Mouse (Mus musculus) hindbrain, embryonic 15.5 days (tissue): ENCODE data around the gene Tango6. TPM values are rescaled to one million over a fixed set of nuclear protein-coding genes. Genes with fewer than 3 reads are reported as not detected.
"Not testable (repeated sequence)": the region's sequence is repeated elsewhere in the genome, so short reads cannot be mapped to it uniquely, and the experiment has no call there.

ENCODE experiments used
- ATAC-seq: fragments of 200-750 bp; cut with Nextera tagmentation; 2 replicates; pipeline ENCODE4 v1.8.0; 2017; ENCODE audit warnings: low read depth, moderate number of reproducible peaks, moderate TSS enrichment; ENCODE audit not compliant: low FRiP score
- H3K27ac ChIP-seq: fragments of 300-500 bp; sonication (generic); replicated peaks from 2 replicates; pipeline ENCODE4 v1.5.1; 2015; ENCODE audit warnings: mild to moderate bottlenecking, inconsistent platforms
- H3K27me3 ChIP-seq: fragments of 300-500 bp; sonication (generic); 2 replicates; pipeline ENCODE4 v1.6.1; 2015; ENCODE audit warnings: control low read depth, inconsistent platforms
- H3K36me3 ChIP-seq: fragments of 300-500 bp; sonication (generic); 2 replicates; pipeline ENCODE4 v1.6.1; 2015; ENCODE audit warnings: control low read depth, inconsistent platforms
- H3K4me1 ChIP-seq: fragments of 300-500 bp; sonication (generic); replicated peaks from 2 replicates; pipeline ENCODE4 v1.6.1; 2015; ENCODE audit warnings: control low read depth, inconsistent platforms
- H3K4me2 ChIP-seq: fragments of 300-500 bp; sonication (generic); 2 replicates; pipeline ENCODE4 v1.6.1; 2015; ENCODE audit warnings: moderate library complexity, mild to moderate bottlenecking, inconsistent platforms
- H3K4me3 ChIP-seq: fragments of 300-500 bp; sonication (generic); 2 replicates; pipeline ENCODE4 v1.5.1; 2015; ENCODE audit warnings: mild to moderate bottlenecking, inconsistent platforms
- H3K9ac ChIP-seq: fragments of 300-500 bp; sonication (generic); 2 replicates; pipeline ENCODE4 v1.6.1; 2015; ENCODE audit warnings: inconsistent platforms
- H3K9me3 ChIP-seq: fragments of 300-500 bp; sonication (generic); 2 replicates; pipeline ENCODE4 v1.6.1; 2016; ENCODE audit warnings: control low read depth, inconsistent platforms
- WGBS: fragments of 180-500 bp; shearing (Covaris S2); methylation state at CpG from one replicate; pipeline ENCODE4 v1.1.7; 2015; 5-methylcytosine and 5-hydroxymethylcytosine counted together
- polyA plus RNA-seq: library from polyadenylated mRNA; unstranded; fragments of >200 nt; fragmentation: Nextera tagmentation; extraction: Ambion mirVana; gene quantifications from 2 replicates; pipeline ENCODE4 v1.2.1, GENCODE M21; 2015

The Tango6 gene
- polyA plus RNA-seq, 1 experiment from 2014 or later, result 6.5 TPM

GRCm38 (mm10) chr8:106765570-106765969 lies 82.7 kb downstream of the Tango6 start:
- no peak for ATAC-seq
- Histone ChIP-seq H3K27ac (no peak overlapping the region), H3K4me2 (no peak overlapping the region), H3K36me3 (no peaks in the 10 kb centered on the region), H3K9ac (no peak overlapping the region), H3K4me1 (peaks cover 20% of the 10 kb centered on the region), H3K27me3 (no peaks in the 10 kb centered on the region), H3K9me3 (no peaks in the 10 kb centered on the region), H3K4me3 (no peak overlapping the region)
- WGBS, result 95% methylated on average over 2 of the region's 2 CpGs

GRCm38 (mm10) chr8:106766736-106767135 lies 83.9 kb downstream of the Tango6 start:
- Histone ChIP-seq H3K36me3 (no peaks in the 10 kb centered on the region), H3K4me2 (no peak overlapping the region), H3K9me3 (no peaks in the 10 kb centered on the region), H3K4me3 (no peak overlapping the region), H3K27me3 (no peaks in the 10 kb centered on the region), H3K4me1 (peaks cover 11% of the 10 kb centered on the region), H3K9ac (no peak overlapping the region), H3K27ac (no peak overlapping the region)
- no peak for ATAC-seq
- WGBS, result 76% methylated on average over 5 of the region's 5 CpGs

GRCm38 (mm10) chr8:106769147-106769805 lies 86.4 kb downstream of the Tango6 start:
- Histone ChIP-seq H3K36me3 (no peaks in the 10 kb centered on the region), H3K27ac (no peak overlapping the region), H3K4me2 (no peak overlapping the region), H3K27me3 (no peaks in the 10 kb centered on the region), H3K9ac (no peak overlapping the region), H3K4me3 (no peak overlapping the region), H3K4me1 (no peaks in the 10 kb centered on the region), H3K9me3 (no peaks in the 10 kb centered on the region)
- ATAC-seq, result no peak
- 74% methylated on average over 13 of the region's 13 CpGs for WGBS

GRCm38 (mm10) chr8:106770596-106771179 lies 87.8 kb downstream of the Tango6 start:
- no peak overlapping the region for H3K4me3 ChIP-seq
- H3K9me3 ChIP-seq, result no peaks in the 10 kb centered on the region
- 90% methylated on average over 9 of the region's 9 CpGs for WGBS
- H3K27ac ChIP-seq, result no peak overlapping the region
- no peaks in the 10 kb centered on the region for H3K27me3 ChIP-seq
- H3K36me3 ChIP-seq, result no peaks in the 10 kb centered on the region
- H3K4me1 ChIP-seq, result no peaks in the 10 kb centered on the region
- no peak for ATAC-seq
- H3K4me2 ChIP-seq, result no peak overlapping the region
- no peak overlapping the region for H3K9ac ChIP-seq

- ATAC-seq, result no peak
- no peaks in the 10 kb centered on the region for H3K27me3 ChIP-seq
- WGBS, result 84% methylated on average over 6 of the region's 6 CpGs
- H3K4me3 ChIP-seq, result no peak overlapping the region
- H3K9me3 ChIP-seq, result no peaks in the 10 kb centered on the region
- no peaks in the 10 kb centered on the region for H3K4me1 ChIP-seq
- H3K36me3 ChIP-seq, result no peaks in the 10 kb centered on the region
- H3K27ac ChIP-seq, result no peak overlapping the region
- no peak overlapping the region for H3K9ac ChIP-seq
- H3K4me2 ChIP-seq, result no peak overlapping the region
These were observed 89.2 kb downstream of the Tango6 start for GRCm38 (mm10) chr8:106772094-106772493.

GRCm38 (mm10) chr8:106772501-106772900 lies 89.6 kb downstream of the Tango6 start:
- Histone ChIP-seq H3K4me2 (no peak overlapping the region), H3K4me1 (no peaks in the 10 kb centered on the region), H3K9me3 (no peaks in the 10 kb centered on the region), H3K27me3 (no peaks in the 10 kb centered on the region), H3K36me3 (no peaks in the 10 kb centered on the region), H3K4me3 (no peak overlapping the region), H3K9ac (no peak overlapping the region), H3K27ac (no peak overlapping the region)
- WGBS, result 93% methylated on average over 3 of the region's 3 CpGs
- ATAC-seq, result no peak

- Histone ChIP-seq H3K9ac (no peak overlapping the region), H3K9me3 (no peaks in the 10 kb centered on the region), H3K4me2 (no peak overlapping the region), H3K36me3 (no peaks in the 10 kb centered on the region), H3K27me3 (no peaks in the 10 kb centered on the region), H3K27ac (peak overlapping the region; percentile 39; the same call in 1 of the 2 replicates), H3K4me3 (no peak overlapping the region), H3K4me1 (no peaks in the 10 kb centered on the region)
- no peak for ATAC-seq
- 63% methylated on average over 8 of the region's 8 CpGs for WGBS
These were observed 91.9 kb downstream of the Tango6 start for GRCm38 (mm10) chr8:106774567-106775320.

- Histone ChIP-seq H3K27me3 (no peaks in the 10 kb centered on the region), H3K9me3 (no peaks in the 10 kb centered on the region), H3K4me2 (no peak overlapping the region), H3K4me1 (no peaks in the 10 kb centered on the region), H3K27ac (no peak overlapping the region), H3K36me3 (no peaks in the 10 kb centered on the region), H3K4me3 (no peak overlapping the region), H3K9ac (no peak overlapping the region)
- ATAC-seq, result no peak
- WGBS, result 68% methylated on average over 4 of the region's 4 CpGs
These were observed 106.8 kb downstream of the Tango6 start for GRCm38 (mm10) chr8:106789623-106790022.

GRCm38 (mm10) chr8:106794820-106795219 lies 112.0 kb downstream of the Tango6 start:
- Histone ChIP-seq H3K9ac (no peak overlapping the region), H3K4me3 (no peak overlapping the region), H3K9me3 (no peaks in the 10 kb centered on the region), H3K4me1 (no peaks in the 10 kb centered on the region), H3K27me3 (no peaks in the 10 kb centered on the region), H3K36me3 (no peaks in the 10 kb centered on the region), H3K4me2 (no peak overlapping the region), H3K27ac (no peak overlapping the region)
- no peak for ATAC-seq
- 91% methylated on average over 2 of the region's 2 CpGs for WGBS

GRCm38 (mm10) chr8:106799821-106800220 lies 117.0 kb downstream of the Tango6 start:
- Histone ChIP-seq H3K9me3 (no peaks in the 10 kb centered on the region), H3K9ac (no peak overlapping the region), H3K27ac (no peak overlapping the region), H3K4me2 (no peak overlapping the region), H3K4me3 (no peak overlapping the region), H3K27me3 (no peaks in the 10 kb centered on the region), H3K4me1 (no peaks in the 10 kb centered on the region), H3K36me3 (no peaks in the 10 kb centered on the region)
- no peak for ATAC-seq
- WGBS, result 53% methylated on average over 1 of the region's 1 CpGs

- Histone ChIP-seq H3K9ac (no peak overlapping the region), H3K36me3 (no peaks in the 10 kb centered on the region), H3K4me2 (no peak overlapping the region), H3K27me3 (no peaks in the 10 kb centered on the region), H3K9me3 (no peaks in the 10 kb centered on the region), H3K4me1 (no peaks in the 10 kb centered on the region), H3K27ac (no peak overlapping the region), H3K4me3 (no peak overlapping the region)
- ATAC-seq, result no peak
- WGBS, result 90% methylated on average over 11 of the region's 11 CpGs
These were observed 118.4 kb downstream of the Tango6 start for GRCm38 (mm10) chr8:106801261-106801660.

GRCm38 (mm10) chr8:106802384-106803137 lies 119.7 kb downstream of the Tango6 start:
- H3K4me1 ChIP-seq, H3K9me3 ChIP-seq, H3K4me3 ChIP-seq, H3K27ac ChIP-seq, ATAC-seq, H3K27me3 ChIP-seq, H3K9ac ChIP-seq, H3K36me3 ChIP-seq, H3K4me2 ChIP-seq: not testable (repeated sequence)
- 84% methylated on average over 12 of the region's 12 CpGs for WGBS
